Mouse (Mus musculus) liver, postnatal 0 days (tissue): Measurements from ENCODE around the gene Gnpat. TPM values are rescaled to one million over a fixed set of nuclear protein-coding genes. Genes with fewer than 3 reads are reported as not detected.
A peak's percentile ranks its signal among the peaks of the same experiment; 100 is the strongest.

Source experiments
- ATAC-seq: fragments of 200-750 bp; cut with Nextera tagmentation; 2 replicates; pipeline ENCODE4 v1.8.0; 2017; ENCODE audit warnings: mild to moderate bottlenecking, moderate library complexity
- DNase-seq: peaks from one replicate; pipeline ENCODE4 v3.0.0-alpha.2; 2016
- H3K27ac ChIP-seq: fragments of 300-500 bp; sonication (generic); 2 replicates; pipeline ENCODE4 v1.5.1; 2014; ENCODE audit warnings: antibody characterized with exemption, moderate library complexity, mild to moderate bottlenecking, low read depth
- H3K27me3 ChIP-seq: fragments of 300-500 bp; sonication (generic); 2 replicates; pipeline ENCODE4 v1.6.1; 2014; ENCODE audit warnings: low read length, control low read depth, mixed read lengths; ENCODE audit not compliant: insufficient read depth
- H3K36me3 ChIP-seq: fragments of 300-500 bp; sonication (generic); replicated peaks from 2 replicates; pipeline ENCODE4 v1.6.1; 2014; ENCODE audit warnings: mild to moderate bottlenecking, control low read depth, low read length, moderate library complexity, mixed read lengths; ENCODE audit not compliant: insufficient read depth
- H3K4me1 ChIP-seq: fragments of 300-500 bp; sonication (generic); 2 replicates; pipeline ENCODE4 v1.6.1; 2014; ENCODE audit warnings: antibody characterized with exemption, mild to moderate bottlenecking, control low read depth; ENCODE audit not compliant: insufficient read depth
- H3K4me2 ChIP-seq: fragments of 300-500 bp; sonication (generic); 2 replicates; pipeline ENCODE4 v1.6.1; 2014; ENCODE audit warnings: low read depth, mild to moderate bottlenecking, low read length, moderate library complexity, mixed read lengths
- H3K4me3 ChIP-seq: fragments of 300-500 bp; sonication (generic); 2 replicates; pipeline ENCODE4 v1.5.1; 2014; ENCODE audit warnings: low read depth, low read length
- H3K9ac ChIP-seq: fragments of 300-500 bp; sonication (generic); replicated peaks from 2 replicates; pipeline ENCODE4 v1.6.1; 2014; ENCODE audit warnings: mild to moderate bottlenecking, moderate library complexity
- H3K9me3 ChIP-seq: fragments of 300-500 bp; sonication (generic); 2 replicates; pipeline ENCODE4 v1.6.1; 2016; ENCODE audit warnings: mild to moderate bottlenecking, control low read depth, low read length, mixed read lengths
- CTCF ChIP-seq: sonication (generic); IDR thresholded peaks from 2 replicates; pipeline ENCODE4 v1.5.1; 2016; ENCODE audit warnings: antibody characterized with exemption, low read depth
- EP300 ChIP-seq: IDR thresholded peaks from 2 replicates; pipeline ENCODE4 v1.6.1; 2016; ENCODE audit warnings: antibody characterized with exemption, low read depth, mild to moderate bottlenecking
- WGBS: fragments of 180-500 bp; shearing (Covaris S2); extraction: QIAGEN DNeasy Blood & Tissue Kit; methylation state at CpG from one replicate; pipeline ENCODE4 v1.1.7; 2014; ENCODE audit not compliant: insufficient replicate concordance; 5-methylcytosine and 5-hydroxymethylcytosine counted together
- polyA plus RNA-seq: library from polyadenylated mRNA; unstranded; fragments of >200 nt; fragmentation: Nextera tagmentation; extraction: Ambion mirVana; gene quantifications from 2 replicates; pipeline ENCODE4 v1.2.1, GENCODE M21; 2015

Gene Gnpat
- polyA plus RNA-seq, 1 experiment from 2014 or later, result 24.2 TPM

- H3K9me3 ChIP-seq, result peaks cover 3% of the 10 kb centered on the region
- H3K4me2 ChIP-seq, result no peak overlapping the region
- no peak for TF ChIP-seq CTCF
- no peak for TF ChIP-seq EP300
- H3K27me3 ChIP-seq, result no peaks in the 10 kb centered on the region
- WGBS, result 67% methylated on average over 1 of the region's 1 CpGs
- no peak for DNase-seq
- H3K36me3 ChIP-seq, result peaks cover 23% of the 10 kb centered on the region
- no peak overlapping the region for H3K9ac ChIP-seq
- H3K4me1 ChIP-seq, result no peaks in the 10 kb centered on the region
- no peak overlapping the region for H3K4me3 ChIP-seq
- H3K27ac ChIP-seq, result no peak overlapping the region
- ATAC-seq, result no peak
These were observed 9.3 kb upstream of the Gnpat start for GRCm38 (mm10) chr8:124853511-124853910.

GRCm38 (mm10) chr8:124859466-124859865 lies 3.4 kb upstream of the Gnpat start:
- TF ChIP-seq EP300, result no peak
- peak; percentile 73 for TF ChIP-seq CTCF
- Histone ChIP-seq H3K4me1 (peaks cover 10% of the 10 kb centered on the region), H3K9me3 (no peaks in the 10 kb centered on the region; the same call in 1 of the 2 replicates), H3K4me2 (no peak overlapping the region), H3K4me3 (no peak overlapping the region), H3K36me3 (peaks cover 31% of the 10 kb centered on the region), H3K27ac (no peak overlapping the region), H3K27me3 (no peaks in the 10 kb centered on the region), H3K9ac (no peak overlapping the region)
- DNase-seq (peak; percentile 44), ATAC-seq (no peak)

GRCm38 (mm10) chr8:124860188-124860587 lies 2.6 kb upstream of the Gnpat start:
- H3K4me2 ChIP-seq, result no peak overlapping the region
- ATAC-seq (no peak), DNase-seq (no peak)
- TF ChIP-seq CTCF (no peak), EP300 (no peak)
- peaks cover 30% of the 10 kb centered on the region for H3K36me3 ChIP-seq
- 90% methylated on average over 3 of the region's 3 CpGs for WGBS
- H3K27ac ChIP-seq, result no peak overlapping the region
- H3K9ac ChIP-seq, result no peak overlapping the region
- H3K27me3 ChIP-seq, result no peaks in the 10 kb centered on the region
- peaks cover 18% of the 10 kb centered on the region for H3K4me1 ChIP-seq
- H3K4me3 ChIP-seq, result no peak overlapping the region
- H3K9me3 ChIP-seq, result no peaks in the 10 kb centered on the region

- Histone ChIP-seq H3K27ac (peak overlapping the region; percentile 94), H3K27me3 (no peaks in the 10 kb centered on the region), H3K9me3 (no peaks in the 10 kb centered on the region), H3K9ac (peak overlapping the region; percentile 97), H3K36me3 (peaks cover 11% of the 10 kb centered on the region), H3K4me3 (peak overlapping the region; percentile 95), H3K4me2 (peak overlapping the region; percentile 89), H3K4me1 (peaks cover 29% of the 10 kb centered on the region)
- TF ChIP-seq CTCF (peak; percentile 22; the same call in 1 of the 2 replicates), EP300 (no peak)
- WGBS, result under 1% methylated on average over 32 of the region's 33 CpGs
- peak; percentile 33; the same call in 1 of the 2 replicates for ATAC-seq
- no peak for DNase-seq
These were observed 387 bp downstream of the Gnpat start for GRCm38 (mm10) chr8:124863163-124863677.

- TF ChIP-seq CTCF, result no peak
- TF ChIP-seq EP300, result no peak
- peaks cover 29% of the 10 kb centered on the region for H3K4me1 ChIP-seq
- DNase-seq (peak; percentile 28), ATAC-seq (no peak)
- H3K4me2 ChIP-seq, result peak overlapping the region; percentile 89
- 3% methylated on average over 8 of the region's 8 CpGs for WGBS
- H3K9ac ChIP-seq, result peak overlapping the region; percentile 97
- peak overlapping the region; percentile 95 for H3K4me3 ChIP-seq
- no peaks in the 10 kb centered on the region for H3K9me3 ChIP-seq
- peak overlapping the region; percentile 94 for H3K27ac ChIP-seq
- peaks cover 10% of the 10 kb centered on the region for H3K36me3 ChIP-seq
- H3K27me3 ChIP-seq, result no peaks in the 10 kb centered on the region
These were observed 896 bp downstream of the Gnpat start for GRCm38 (mm10) chr8:124863729-124864128.

GRCm38 (mm10) chr8:124866669-124867068 lies 3.8 kb downstream of the Gnpat start:
- no peaks in the 10 kb centered on the region for H3K27me3 ChIP-seq
- peaks cover 27% of the 10 kb centered on the region for H3K4me1 ChIP-seq
- no peak overlapping the region for H3K9ac ChIP-seq
- no peak overlapping the region for H3K27ac ChIP-seq
- H3K4me2 ChIP-seq, result no peak overlapping the region
- H3K36me3 ChIP-seq, result no peaks in the 10 kb centered on the region
- DNase-seq (no peak), ATAC-seq (no peak)
- no peak for TF ChIP-seq CTCF
- TF ChIP-seq EP300, result no peak
- H3K4me3 ChIP-seq, result no peak overlapping the region
- no peaks in the 10 kb centered on the region for H3K9me3 ChIP-seq
- WGBS, result 36% methylated on average over 3 of the region's 3 CpGs

- no peak overlapping the region for H3K9ac ChIP-seq
- H3K27ac ChIP-seq, result no peak overlapping the region
- 63% methylated on average over 2 of the region's 2 CpGs for WGBS
- no peak for ATAC-seq
- DNase-seq, result no peak
- H3K4me2 ChIP-seq, result no peak overlapping the region
- TF ChIP-seq CTCF (no peak), EP300 (no peak)
- H3K27me3 ChIP-seq, result no peaks in the 10 kb centered on the region
- peaks cover 4% of the 10 kb centered on the region; the same call in 1 of the 2 replicates for H3K36me3 ChIP-seq
- peaks cover 25% of the 10 kb centered on the region for H3K4me1 ChIP-seq
- H3K4me3 ChIP-seq, result no peak overlapping the region
- no peaks in the 10 kb centered on the region for H3K9me3 ChIP-seq
These were observed 4.3 kb downstream of the Gnpat start for GRCm38 (mm10) chr8:124867126-124867525.
